Mouse (Mus musculus): ENCODE results near the gene Rnd2. TPM values are rescaled to one million over a fixed set of nuclear protein-coding genes. Genes with fewer than 3 reads are reported as not detected.

The Rnd2 gene
- polyA plus RNA-seq, 2 experiments = 10.4 to 20.7 TPM

- 75% methylated on average over 10 of the region's 10 CpGs for WGBS
- no peak for TF ChIP-seq POLR2A (IDR thresholded peaks at IDR 0.05; ENCODE audit: borderline replicate concordance, extremely low read depth, insufficient read depth, insufficient read length)
Measured at GRCm38 (mm10) chr11:101452093-101452774, 12.6 kb upstream of the Rnd2 start.

DNA sequence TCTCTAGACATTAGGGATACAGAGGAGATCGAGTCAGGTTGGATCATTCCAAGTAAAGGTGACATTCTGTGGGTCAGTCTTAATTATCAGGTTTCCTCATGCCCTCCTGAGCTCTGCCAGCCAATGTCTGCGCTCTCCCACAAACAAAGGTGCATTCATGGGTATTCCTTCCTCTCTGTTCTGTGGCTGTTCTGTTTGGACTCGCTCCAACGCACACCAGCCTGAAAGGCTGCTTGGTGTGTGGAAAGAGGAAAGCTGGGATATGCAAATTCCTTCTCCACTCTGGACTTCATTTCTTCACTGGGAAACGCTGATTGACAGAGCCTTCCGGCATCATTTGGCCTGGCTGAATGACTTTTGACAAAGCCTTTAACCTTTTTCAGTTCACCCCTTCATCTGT, 10.1 kb upstream of the Rnd2 start:
- DNase-seq (ENCODE audit: low spot score) (no peak), ATAC-seq (ENCODE audit: low FRiP score, low read depth) (no peak)
- Histone ChIP-seq H3K36me3 (ENCODE audit: control insufficient read depth, insufficient read depth, low read length) (peaks cover 22% of the 10 kb centered on the region), H3K9ac (ENCODE audit: low read depth, low read length, severe bottlenecking) (no peak overlapping the region), H3K4me2 (replicated peaks; ENCODE audit: low read depth, low read length, severe bottlenecking) (no peak overlapping the region), H3K4me3 (replicated peaks; ENCODE audit: low read length) (no peak overlapping the region), H3K4me1 (ENCODE audit: control insufficient read depth, insufficient read depth, low read length) (no peaks in the 10 kb centered on the region), H3K27ac (replicated peaks; ENCODE audit: low read depth, low read length) (no peak overlapping the region), H3K27me3 (ENCODE audit: control insufficient read depth, insufficient read depth, low read length) (no peaks in the 10 kb centered on the region), H3K9me3 (ENCODE audit: control insufficient read depth, low read length) (no peaks in the 10 kb centered on the region)
- TF ChIP-seq POLR2A (IDR thresholded peaks at IDR 0.05; ENCODE audit: borderline replicate concordance, extremely low read depth, insufficient read depth, insufficient read length) = no peak
- 64% methylated on average over 6 of the region's 6 CpGs for WGBS

More at GRCm38 (mm10) chr11:101452093-101452774, 12.6 kb upstream of the Rnd2 start:
- Histone ChIP-seq H3K36me3 (ENCODE audit: control insufficient read depth, insufficient read depth, low read length) (peaks cover 4% of the 10 kb centered on the region; the same call in 1 of the 2 replicates), H3K4me1 (ENCODE audit: control insufficient read depth, insufficient read depth, low read length) (no peaks in the 10 kb centered on the region; the same call in 1 of the 2 replicates), H3K27me3 (ENCODE audit: control insufficient read depth, insufficient read depth, low read length) (no peaks in the 10 kb centered on the region), H3K9me3 (ENCODE audit: control insufficient read depth, low read length) (no peaks in the 10 kb centered on the region), H3K4me2 (replicated peaks; ENCODE audit: low read depth, low read length, severe bottlenecking) (no peak overlapping the region), H3K27ac (replicated peaks; ENCODE audit: low read depth, low read length) (no peak overlapping the region), H3K9ac (ENCODE audit: low read depth, low read length, severe bottlenecking) (no peak overlapping the region), H3K4me3 (replicated peaks; ENCODE audit: low read length) (no peak overlapping the region)
- DNase-seq (ENCODE audit: low spot score) (no peak), ATAC-seq (ENCODE audit: low FRiP score, low read depth) (no peak)

DNA sequence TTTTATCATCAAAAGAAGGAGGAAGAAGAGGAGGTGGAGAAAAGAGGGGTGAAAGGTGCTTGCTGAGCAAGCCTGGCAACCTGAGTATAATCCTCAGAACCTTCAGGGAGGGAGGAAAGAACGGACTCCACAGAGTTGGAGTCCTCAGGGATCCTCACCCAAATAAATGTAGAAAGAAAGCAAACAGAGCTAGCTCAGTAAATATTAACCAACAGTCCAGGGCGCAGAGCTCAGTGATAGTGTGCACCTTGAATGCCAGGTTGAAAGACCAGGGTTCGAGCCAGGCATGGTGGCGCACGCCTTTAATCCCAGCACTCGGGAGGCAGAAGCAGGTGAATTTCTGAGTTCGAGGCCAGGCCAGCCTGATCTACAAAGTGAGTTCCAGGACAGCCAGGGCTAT, 9.2 kb upstream of the Rnd2 start:
- Histone ChIP-seq H3K4me3 (replicated peaks; ENCODE audit: low read length) (no peak overlapping the region), H3K27ac (replicated peaks; ENCODE audit: low read depth, low read length) (no peak overlapping the region), H3K27me3 (ENCODE audit: control insufficient read depth, insufficient read depth, low read length) (no peaks in the 10 kb centered on the region), H3K4me1 (ENCODE audit: control insufficient read depth, insufficient read depth, low read length) (no peaks in the 10 kb centered on the region), H3K4me2 (replicated peaks; ENCODE audit: low read depth, low read length, severe bottlenecking) (no peak overlapping the region), H3K36me3 (ENCODE audit: control insufficient read depth, insufficient read depth, low read length) (peaks cover 31% of the 10 kb centered on the region), H3K9ac (ENCODE audit: low read depth, low read length, severe bottlenecking) (no peak overlapping the region), H3K9me3 (ENCODE audit: control insufficient read depth, low read length) (no peaks in the 10 kb centered on the region)
- TF ChIP-seq POLR2A (IDR thresholded peaks at IDR 0.05; ENCODE audit: borderline replicate concordance, extremely low read depth, insufficient read depth, insufficient read length) = no peak
- DNase-seq (ENCODE audit: low spot score) (no peak), ATAC-seq (ENCODE audit: low FRiP score, low read depth) (no peak)
- WGBS = 93% methylated on average over 7 of the region's 7 CpGs

DNA sequence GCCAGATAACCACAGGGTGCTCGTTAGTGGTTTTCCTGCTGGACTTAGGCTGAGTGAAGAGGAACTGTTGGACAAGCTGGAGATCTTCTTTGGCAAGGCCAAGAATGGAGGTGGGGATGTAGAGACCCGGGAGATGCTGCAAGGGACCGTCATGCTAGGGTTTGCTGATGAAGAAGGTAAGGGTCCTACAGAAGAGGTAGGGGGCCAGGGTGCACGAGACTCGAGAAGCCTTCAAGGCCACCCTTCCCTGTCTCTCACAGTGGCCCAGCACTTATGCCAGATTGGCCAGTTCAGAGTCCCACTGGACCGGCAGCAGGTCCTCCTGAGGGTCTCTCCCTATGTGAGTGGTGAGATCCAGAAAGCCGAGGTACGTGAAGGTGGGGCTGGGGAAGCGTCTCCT, 7.2 kb upstream of the Rnd2 start:
- H3K4me3 ChIP-seq (replicated peaks; ENCODE audit: low read length) = no peak overlapping the region
- no peaks in the 10 kb centered on the region for H3K4me1 ChIP-seq (ENCODE audit: control insufficient read depth, insufficient read depth, low read length)
- no peak overlapping the region for H3K4me2 ChIP-seq (replicated peaks; ENCODE audit: low read depth, low read length, severe bottlenecking)
- H3K36me3 ChIP-seq (ENCODE audit: control insufficient read depth, insufficient read depth, low read length) = peaks cover 50% of the 10 kb centered on the region
- H3K9ac ChIP-seq (ENCODE audit: low read depth, low read length, severe bottlenecking) = no peak overlapping the region
- no peak for ATAC-seq (ENCODE audit: low FRiP score, low read depth)
- H3K9me3 ChIP-seq (ENCODE audit: control insufficient read depth, low read length) = no peaks in the 10 kb centered on the region
- no peak overlapping the region for H3K27ac ChIP-seq (replicated peaks; ENCODE audit: low read depth, low read length)
- WGBS = 88% methylated on average over 9 of the region's 9 CpGs
- DNase-seq (ENCODE audit: low spot score) = no peak
- H3K27me3 ChIP-seq (ENCODE audit: control insufficient read depth, insufficient read depth, low read length) = no peaks in the 10 kb centered on the region
- TF ChIP-seq POLR2A (IDR thresholded peaks at IDR 0.05; ENCODE audit: borderline replicate concordance, extremely low read depth, insufficient read depth, insufficient read length) = no peak

DNA sequence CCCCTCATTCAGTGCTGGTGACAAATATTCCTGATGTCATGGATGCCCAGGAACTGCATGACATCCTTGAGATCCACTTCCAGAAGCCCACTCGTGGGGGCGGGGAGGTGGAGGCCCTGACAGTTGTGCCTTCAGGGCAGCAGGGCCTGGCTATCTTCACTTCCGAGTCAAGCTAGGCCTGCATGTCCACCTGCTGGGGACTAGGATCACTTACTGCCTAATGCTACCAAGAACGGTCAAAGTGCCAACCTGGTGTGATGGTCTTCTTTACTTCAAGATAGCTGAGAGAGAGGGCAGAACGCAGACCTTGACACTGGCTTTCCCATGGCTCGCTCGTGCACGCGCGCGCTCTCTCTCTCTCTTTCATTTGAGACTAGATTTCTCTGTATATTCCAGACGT, 6.6 kb upstream of the Rnd2 start:
- ATAC-seq (ENCODE audit: low FRiP score, low read depth) (no peak), DNase-seq (ENCODE audit: low spot score) (no peak)
- Histone ChIP-seq H3K9ac (ENCODE audit: low read depth, low read length, severe bottlenecking) (no peak overlapping the region), H3K27ac (replicated peaks; ENCODE audit: low read depth, low read length) (no peak overlapping the region), H3K4me3 (replicated peaks; ENCODE audit: low read length) (no peak overlapping the region), H3K4me2 (replicated peaks; ENCODE audit: low read depth, low read length, severe bottlenecking) (no peak overlapping the region), H3K27me3 (ENCODE audit: control insufficient read depth, insufficient read depth, low read length) (no peaks in the 10 kb centered on the region), H3K9me3 (ENCODE audit: control insufficient read depth, low read length) (no peaks in the 10 kb centered on the region), H3K36me3 (ENCODE audit: control insufficient read depth, insufficient read depth, low read length) (peaks cover 50% of the 10 kb centered on the region), H3K4me1 (ENCODE audit: control insufficient read depth, insufficient read depth, low read length) (no peaks in the 10 kb centered on the region)
- no peak for TF ChIP-seq POLR2A (IDR thresholded peaks at IDR 0.05; ENCODE audit: borderline replicate concordance, extremely low read depth, insufficient read depth, insufficient read length)
- WGBS = 84% methylated on average over 12 of the region's 12 CpGs
